Comparison of ENCODE assay signal across 8 mouse cellular contexts in the genomic region with DNA sequence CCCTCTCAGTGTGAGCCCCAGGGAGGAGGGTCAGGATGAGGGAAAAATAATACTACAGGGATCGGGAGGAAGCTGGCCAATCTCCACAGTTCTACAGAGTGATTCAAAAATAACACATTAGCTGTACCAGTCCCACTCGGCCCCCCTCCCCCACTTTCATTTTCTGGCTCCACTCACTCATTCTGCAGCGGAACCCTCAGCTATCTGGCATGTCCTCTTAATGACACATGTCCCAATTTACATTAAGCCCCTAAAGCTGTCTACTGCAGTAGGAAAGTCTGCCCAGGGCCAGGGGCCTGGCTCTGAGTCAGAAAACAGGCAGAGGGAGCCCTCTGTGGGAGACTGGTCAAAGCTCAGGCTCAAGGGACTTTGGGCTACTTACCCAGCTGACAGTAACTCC. TPM values are rescaled to one million over a fixed set of nuclear protein-coding genes. Genes with fewer than 3 reads are reported as not detected.
DNase-seq lines count a peak whose midpoint lies in the region; ATAC-seq and TF ChIP-seq lines count a peak whose summit lies in the region.

No protein-coding gene starts in this region.

- H3K27me3 ChIP-seq in liver, adult 2 months (ENCODE audit: control insufficient read depth, insufficient read depth, low read length) = no peaks in the 10 kb centered on the region
- no peaks in the 10 kb centered on the region for H3K27me3 ChIP-seq in liver, embryonic 12.5 days (replicated peaks)
- H3K27me3 ChIP-seq in embryonic facial prominence, embryonic 10.5 days (replicated peaks; ENCODE audit: low read depth, poor library complexity, severe bottlenecking) = no peaks in the 10 kb centered on the region
- no peaks in the 10 kb centered on the region for H3K27me3 ChIP-seq in heart, embryonic 10.5 days (ENCODE audit: insufficient read depth, poor library complexity, severe bottlenecking)
- H3K27me3 ChIP-seq in lung, embryonic 14.5 days (ENCODE audit: insufficient read depth, low read length) = no peaks in the 10 kb centered on the region

- H3K79me2 ChIP-seq in liver, adult 2 months (ENCODE audit: control insufficient read depth, insufficient read depth, low read length) = peaks cover 41% of the 10 kb centered on the region

- 0 out of 2 replicates have a peak overlapping the region, but pooled peaks have one; percentile 40 for H3K9ac ChIP-seq in liver, adult 2 months (ENCODE audit: low read depth, low read length)
- no peak overlapping the region for H3K9ac ChIP-seq in liver, embryonic 12.5 days
- H3K9ac ChIP-seq in lung, embryonic 14.5 days = no peak overlapping the region

- H3K9me3 ChIP-seq in liver, embryonic 12.5 days (replicated peaks) = no peaks in the 10 kb centered on the region
- no peaks in the 10 kb centered on the region for H3K9me3 ChIP-seq in embryonic facial prominence, embryonic 10.5 days
- H3K9me3 ChIP-seq in heart, embryonic 10.5 days = no peaks in the 10 kb centered on the region
- H3K9me3 ChIP-seq in lung, embryonic 14.5 days (ENCODE audit: low read depth, low read length) = no peaks in the 10 kb centered on the region

- no peak for TF ChIP-seq POLR2A in liver, adult 2 months (IDR thresholded peaks at IDR 0.05; ENCODE audit: extremely low read depth, insufficient read depth, low read length)

- H3K36me3 ChIP-seq in liver, adult 2 months (ENCODE audit: control insufficient read depth, insufficient read depth, low read length) = no peaks in the 10 kb centered on the region
- peaks cover 5% of the 10 kb centered on the region for H3K36me3 ChIP-seq in liver, embryonic 12.5 days
- H3K36me3 ChIP-seq in embryonic facial prominence, embryonic 10.5 days (replicated peaks) = no peaks in the 10 kb centered on the region; the same call in none of the 2 replicates
- peaks cover 2% of the 10 kb centered on the region; the same call in 1 of the 2 replicates for H3K36me3 ChIP-seq in heart, embryonic 10.5 days
- H3K36me3 ChIP-seq in lung, embryonic 14.5 days (ENCODE audit: insufficient read depth) = no peaks in the 10 kb centered on the region

- peak; percentile 73 for DNase-seq in liver, adult 2 months (ENCODE audit: extremely low read depth, low read depth, low spot score)
- DNase-seq in embryonic facial prominence, embryonic 10.5 days (ENCODE audit: low spot score) = peak; percentile 45
- DNase-seq in heart, embryonic 10.5 days (ENCODE audit: low spot score) = peak; percentile 87
- DNase-seq in kidney, adult 8-10 months = peak; percentile 67 to 70
- DNase-seq in lung, embryonic 14.5 days = peak; percentile 87
- peak; percentile 87 for DNase-seq in retina, postnatal 1 day

- peak overlapping the region; percentile 61 for H3K27ac ChIP-seq in liver, adult 2 months (replicated peaks; ENCODE audit: insufficient read depth, low read depth, low read length)
- no peak overlapping the region for H3K27ac ChIP-seq in liver, embryonic 12.5 days
- H3K27ac ChIP-seq in embryonic facial prominence, embryonic 10.5 days (replicated peaks) = no peak overlapping the region
- peak overlapping the region; percentile 90 for H3K27ac ChIP-seq in heart, embryonic 10.5 days
- peak overlapping the region; percentile 13 for H3K27ac ChIP-seq in lung, embryonic 14.5 days (ENCODE audit: low read depth)

- ATAC-seq in liver, embryonic 12.5 days = no peak
- peak; percentile 38 for ATAC-seq in lung, embryonic 14.5 days (ENCODE audit: insufficient read depth)
- no peak for ATAC-seq in inflammation-experienced regulatory T-cells, adult 6 months

- H3K4me1 ChIP-seq in liver, adult 2 months (ENCODE audit: control insufficient read depth, insufficient read depth, low read length) = peaks cover 58% of the 10 kb centered on the region
- H3K4me1 ChIP-seq in liver, embryonic 12.5 days = peaks cover 72% of the 10 kb centered on the region
- peaks cover 60% of the 10 kb centered on the region for H3K4me1 ChIP-seq in embryonic facial prominence, embryonic 10.5 days
- H3K4me1 ChIP-seq in heart, embryonic 10.5 days = peaks cover 85% of the 10 kb centered on the region
- H3K4me1 ChIP-seq in lung, embryonic 14.5 days (ENCODE audit: insufficient read depth) = peaks cover 36% of the 10 kb centered on the region

- no peak overlapping the region for H3K4me2 ChIP-seq in liver, embryonic 12.5 days
- peak overlapping the region; percentile 29 for H3K4me2 ChIP-seq in lung, embryonic 14.5 days

- peak; percentile 53 for TF ChIP-seq CTCF in liver, adult 2 months (IDR thresholded peaks at IDR 0.05; ENCODE audit: low read depth, low read length)
- peak; percentile 63 for TF ChIP-seq CTCF in lung, embryonic 14.5 days (IDR thresholded peaks at IDR 0.05; ENCODE audit: low read depth)

- 8% methylated on average over 3 of the region's 3 CpGs for WGBS in liver, adult 2 months
- WGBS in liver, embryonic 12.5 days (ENCODE audit: insufficient replicate concordance) = 59% methylated on average over 3 of the region's 3 CpGs
- 47% methylated on average over 3 of the region's 3 CpGs for WGBS in embryonic facial prominence, embryonic 10.5 days
- 9% methylated on average over 3 of the region's 3 CpGs for WGBS in heart, embryonic 10.5 days
- 9% methylated on average over 3 of the region's 3 CpGs for WGBS in lung, embryonic 14.5 days

- H3K4me3 ChIP-seq in liver, adult 2 months (ENCODE audit: insufficient read depth, low read depth, low read length) = no peak overlapping the region
- no peak overlapping the region for H3K4me3 ChIP-seq in liver, embryonic 12.5 days
- H3K4me3 ChIP-seq in embryonic facial prominence, embryonic 10.5 days = 0 out of 2 replicates have a peak overlapping the region, but pooled peaks have one; percentile 1
- peak overlapping the region; percentile 32; the same call in 1 of the 2 replicates for H3K4me3 ChIP-seq in heart, embryonic 10.5 days
- H3K4me3 ChIP-seq in lung, embryonic 14.5 days (ENCODE audit: low read depth, low read length) = no peak overlapping the region

RNA-seq across cellular contexts. Expression of gene Cfap20, which starts 4.7 kb away (rescaled TPM):
- total RNA-seq in liver, adult 2 months (2014; rRNA removed) = 39.6 and 47.1 TPM in 2 replicates
- polyA plus RNA-seq in liver, adult 2 months (2012; rRNA removed) = 27.0 and 37.5 TPM in 2 replicates
- polyA plus RNA-seq in liver, embryonic 12.5 days (2016; fragmentation: Nextera tagmentation; extraction: Ambion mirVana) = 44.2 and 45.9 TPM in 2 replicates
- 141 and 148 TPM in 2 replicates for polyA plus RNA-seq in embryonic facial prominence, embryonic 10.5 days (2016; fragmentation: Nextera tagmentation; extraction: Ambion mirVana)
- polyA plus RNA-seq in heart, embryonic 10.5 days (2016; fragmentation: Nextera tagmentation; extraction: Ambion mirVana) = 126 and 129 TPM in 2 replicates
- 162 and 169 TPM in 2 replicates for polyA plus RNA-seq in lung, embryonic 14.5 days (2014; fragmentation: Nextera tagmentation; extraction: Ambion mirVana)
- 10 to 100 TPM; 55.7 to 72.2 (median 70.1) TPM for polyA plus RNA-seq in inflammation-experienced regulatory T-cells, adult 6 months (2017; shearing (Covaris generic))

RNA-seq across cellular contexts. Expression of gene Csnk2a2, which starts 59.9 kb away (rescaled TPM):
- 13.2 and 19.6 TPM in 2 replicates for total RNA-seq in liver, adult 2 months (2014; rRNA removed)
- polyA plus RNA-seq in liver, adult 2 months (2012; rRNA removed) = 8.8 and 10.1 TPM in 2 replicates
- 7.2 and 7.3 TPM in 2 replicates for polyA plus RNA-seq in liver, embryonic 12.5 days (2016; fragmentation: Nextera tagmentation; extraction: Ambion mirVana)
- polyA plus RNA-seq in embryonic facial prominence, embryonic 10.5 days (2016; fragmentation: Nextera tagmentation; extraction: Ambion mirVana) = 12.6 and 15.2 TPM in 2 replicates
- polyA plus RNA-seq in heart, embryonic 10.5 days (2016; fragmentation: Nextera tagmentation; extraction: Ambion mirVana) = 7.4 and 11.5 TPM in 2 replicates
- polyA plus RNA-seq in lung, embryonic 14.5 days (2014; fragmentation: Nextera tagmentation; extraction: Ambion mirVana) = 18.4 and 22.8 TPM in 2 replicates
- polyA plus RNA-seq in inflammation-experienced regulatory T-cells, adult 6 months (2017; shearing (Covaris generic)) = 10 to 100 TPM; 10.6 to 16.8 (median 12.5) TPM

Comparison
In these comparisons a context has a peak if more than half of its experiments do, and no peak if none do; other contexts are left out.
1. H3K27ac ChIP-seq: peak in liver, adult 2 months (single experiment), heart, embryonic 10.5 days (single experiment) and lung, embryonic 14.5 days (single experiment); none in liver, embryonic 12.5 days (single experiment) and embryonic facial prominence, embryonic 10.5 days (single experiment).
2. H3K4me3 ChIP-seq: peak in embryonic facial prominence, embryonic 10.5 days (single experiment) and heart, embryonic 10.5 days (single experiment); none in liver, adult 2 months (single experiment), liver, embryonic 12.5 days (single experiment) and lung, embryonic 14.5 days (single experiment).
3. Peak in every context shown above with its lines, with median percentiles within 50 percentile points of each other: DNase-seq.